Mouse (Mus musculus) stomach, postnatal 0 days (tissue): ENCODE results near the gene Spp2. TPM values are rescaled to one million over a fixed set of nuclear protein-coding genes. Genes with fewer than 3 reads are reported as not detected.

Experiments used
- ATAC-seq: fragments of 200-750 bp; cut with Nextera tagmentation; 2 replicates; pipeline ENCODE4 v1.8.0; 2017; ENCODE audit not compliant: low FRiP score, low TSS enrichment
- DNase-seq: peaks from one replicate; pipeline ENCODE4 v3.0.0-alpha.2; 2016; ENCODE audit warnings: low spot score
- H3K27ac ChIP-seq: fragments of 300-500 bp; sonication (generic); replicated peaks from 2 replicates; pipeline ENCODE4 v1.5.1; 2014; ENCODE audit warnings: mild to moderate bottlenecking, control low read depth
- H3K27me3 ChIP-seq: fragments of 300-500 bp; sonication (generic); 2 replicates; pipeline ENCODE4 v1.6.1; 2014; ENCODE audit warnings: low read length; ENCODE audit not compliant: control insufficient read depth, insufficient read depth
- H3K36me3 ChIP-seq: fragments of 300-500 bp; sonication (generic); 2 replicates; pipeline ENCODE4 v1.6.1; 2014; ENCODE audit warnings: low read length, mixed read lengths; ENCODE audit not compliant: control insufficient read depth, insufficient read depth
- H3K4me1 ChIP-seq: fragments of 300-500 bp; sonication (generic); replicated peaks from 2 replicates; pipeline ENCODE4 v1.6.1; 2014; ENCODE audit warnings: antibody characterized with exemption; ENCODE audit not compliant: control insufficient read depth, insufficient read depth
- H3K4me2 ChIP-seq: fragments of 300-500 bp; sonication (generic); replicated peaks from 2 replicates; pipeline ENCODE4 v1.6.1; 2014; ENCODE audit warnings: low read depth, mild to moderate bottlenecking, control low read depth, moderate library complexity
- H3K4me3 ChIP-seq: fragments of 300-500 bp; sonication (generic); 2 replicates; pipeline ENCODE4 v1.5.1; 2014; ENCODE audit warnings: low read depth, low read length, control low read depth
- H3K9ac ChIP-seq: fragments of 300-500 bp; sonication (generic); 2 replicates; pipeline ENCODE4 v1.6.1; 2014; ENCODE audit warnings: mild to moderate bottlenecking, low read length, control low read depth, mixed read lengths
- H3K9me3 ChIP-seq: fragments of 300-500 bp; sonication (generic); 2 replicates; pipeline ENCODE4 v1.6.1; 2016; ENCODE audit warnings: low read length; ENCODE audit not compliant: control insufficient read depth
- CTCF ChIP-seq: IDR thresholded peaks from 2 replicates; pipeline ENCODE4 v1.5.1; 2016; ENCODE audit warnings: antibody characterized with exemption, low read depth, mild to moderate bottlenecking, moderate library complexity
- EP300 ChIP-seq: optimal IDR thresholded peaks from 2 replicates; pipeline ENCODE3; 2016; ENCODE audit warnings: antibody characterized with exemption
- WGBS: fragments of 180-500 bp; shearing (Covaris S2); extraction: QIAGEN DNeasy Blood & Tissue Kit; methylation state at CpG from one replicate; pipeline ENCODE4 v1.1.7; 2014; 5-methylcytosine and 5-hydroxymethylcytosine counted together
- polyA plus RNA-seq: library from polyadenylated mRNA; unstranded; fragments of >200 nt; fragmentation: Nextera tagmentation; extraction: Ambion mirVana; gene quantifications from 2 replicates; pipeline ENCODE4 v1.2.1, GENCODE M21; 2015

Spp2 gene
- polyA plus RNA-seq, 1 experiment from 2014 or later, result 0.93 TPM

DNA sequence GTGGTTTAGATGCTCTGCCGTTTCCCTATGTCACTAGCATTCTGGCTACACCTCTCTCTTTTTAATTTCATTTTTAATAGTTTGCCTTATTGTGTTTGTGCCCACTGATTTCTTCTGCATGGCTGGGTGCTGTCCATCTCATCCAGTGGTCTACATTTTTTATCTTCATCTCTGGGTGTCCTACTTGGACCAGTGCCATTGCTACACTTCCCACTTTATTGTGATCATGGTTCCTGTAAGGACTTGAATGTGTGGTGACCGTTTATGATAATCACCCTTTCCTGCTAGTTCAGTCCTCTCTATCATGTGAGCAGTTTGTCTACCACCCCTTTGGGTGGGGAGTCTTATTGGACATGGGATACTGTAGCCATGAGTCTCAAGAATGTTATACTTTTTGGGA lies 43.0 kb downstream of the Spp2 start:
- Histone ChIP-seq H3K9ac (no peak overlapping the region), H3K4me1 (no peaks in the 10 kb centered on the region), H3K27me3 (no peaks in the 10 kb centered on the region), H3K4me3 (no peak overlapping the region), H3K9me3 (no peaks in the 10 kb centered on the region), H3K4me2 (no peak overlapping the region), H3K27ac (no peak overlapping the region), H3K36me3 (no peaks in the 10 kb centered on the region)
- no peak for TF ChIP-seq CTCF
- TF ChIP-seq EP300, result no peak
- DNase-seq (no peak), ATAC-seq (no peak)
- 84% methylated on average over 2 of the region's 2 CpGs for WGBS

DNA sequence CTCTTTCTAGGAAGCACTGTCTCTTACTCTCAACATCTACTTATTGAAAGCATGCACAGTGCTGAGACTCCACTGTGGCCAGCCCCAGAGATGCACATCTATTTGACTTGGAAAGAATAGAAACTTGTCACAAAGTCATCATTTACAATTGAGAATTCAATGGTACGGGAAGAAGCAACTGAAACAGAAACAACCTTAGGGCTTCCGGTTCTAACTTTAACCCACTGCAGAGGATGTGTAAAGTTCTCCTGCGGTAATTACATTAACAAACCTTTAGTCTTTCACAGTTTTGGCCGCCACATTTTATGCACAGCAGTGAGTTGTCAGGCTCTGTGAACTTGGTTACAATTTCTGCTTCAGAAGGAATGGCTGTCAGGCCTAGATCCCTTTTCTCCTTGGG lies 43.9 kb downstream of the Spp2 start:
- Histone ChIP-seq H3K4me3 (no peak overlapping the region), H3K4me1 (no peaks in the 10 kb centered on the region), H3K9me3 (no peaks in the 10 kb centered on the region), H3K36me3 (no peaks in the 10 kb centered on the region), H3K9ac (no peak overlapping the region), H3K27me3 (no peaks in the 10 kb centered on the region), H3K4me2 (no peak overlapping the region), H3K27ac (no peak overlapping the region)
- ATAC-seq (no peak), DNase-seq (no peak)
- no peak for TF ChIP-seq EP300
- TF ChIP-seq CTCF, result no peak
- WGBS, result 75% methylated on average over 4 of the region's 4 CpGs

DNA sequence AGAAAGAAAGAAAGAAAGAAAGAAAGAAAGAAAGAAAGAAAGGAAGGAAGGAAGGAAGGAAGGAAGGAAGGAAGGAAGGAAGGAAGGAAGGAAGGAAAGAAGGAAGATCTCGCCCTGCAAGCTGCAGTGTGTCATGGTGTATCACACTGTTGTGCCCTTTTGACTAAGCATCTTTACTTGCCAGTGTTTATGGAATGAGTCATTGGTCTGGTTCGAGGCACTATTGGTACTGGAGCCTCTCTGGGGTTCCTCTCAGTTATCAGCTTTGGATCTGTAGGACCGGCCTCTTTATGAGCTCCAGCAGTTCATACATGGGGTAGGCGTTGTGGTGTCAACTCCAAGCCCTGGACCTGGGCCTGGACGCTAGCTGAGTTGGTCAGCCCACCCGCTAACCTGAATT lies 45.4 kb downstream of the Spp2 start:
- WGBS, result 67% methylated on average over 6 of the region's 6 CpGs
- no peak overlapping the region for H3K9ac ChIP-seq
- H3K27ac ChIP-seq, result no peak overlapping the region
- no peaks in the 10 kb centered on the region for H3K4me1 ChIP-seq
- no peak overlapping the region for H3K4me2 ChIP-seq
- H3K9me3 ChIP-seq, result no peaks in the 10 kb centered on the region
- TF ChIP-seq CTCF (no peak), EP300 (no peak)
- H3K36me3 ChIP-seq, result no peaks in the 10 kb centered on the region
- DNase-seq (no peak), ATAC-seq (peak; percentile 62; the same call in 1 of the 2 replicates)
- no peak overlapping the region for H3K4me3 ChIP-seq
- H3K27me3 ChIP-seq, result no peaks in the 10 kb centered on the region

DNA sequence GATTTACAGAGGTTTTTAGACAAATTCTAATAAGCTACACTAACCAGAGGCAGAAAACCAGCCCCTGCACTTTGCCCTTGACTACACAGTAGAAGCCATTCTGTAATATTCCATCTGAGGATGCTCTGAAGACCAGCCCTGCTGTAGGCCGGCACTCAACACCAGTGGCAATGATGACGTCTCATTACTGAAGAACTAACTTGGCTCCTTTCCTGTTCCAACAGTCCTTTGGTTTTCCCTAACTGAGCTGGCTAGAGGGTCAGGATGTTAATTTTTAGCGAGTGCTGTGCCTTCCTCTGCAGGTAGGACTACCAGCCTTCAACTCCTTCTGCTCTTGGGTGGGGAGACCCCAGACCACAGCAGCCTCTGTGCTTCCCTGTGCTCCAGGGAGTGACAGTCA lies 47.9 kb downstream of the Spp2 start:
- Histone ChIP-seq H3K4me3 (no peak overlapping the region), H3K4me2 (no peak overlapping the region), H3K9me3 (no peaks in the 10 kb centered on the region), H3K4me1 (no peaks in the 10 kb centered on the region), H3K27ac (no peak overlapping the region), H3K27me3 (no peaks in the 10 kb centered on the region), H3K36me3 (no peaks in the 10 kb centered on the region), H3K9ac (no peak overlapping the region)
- WGBS, result 43% methylated on average over 3 of the region's 3 CpGs
- no peak for TF ChIP-seq CTCF
- TF ChIP-seq EP300, result no peak
- no peak for ATAC-seq
- no peak for DNase-seq

DNA sequence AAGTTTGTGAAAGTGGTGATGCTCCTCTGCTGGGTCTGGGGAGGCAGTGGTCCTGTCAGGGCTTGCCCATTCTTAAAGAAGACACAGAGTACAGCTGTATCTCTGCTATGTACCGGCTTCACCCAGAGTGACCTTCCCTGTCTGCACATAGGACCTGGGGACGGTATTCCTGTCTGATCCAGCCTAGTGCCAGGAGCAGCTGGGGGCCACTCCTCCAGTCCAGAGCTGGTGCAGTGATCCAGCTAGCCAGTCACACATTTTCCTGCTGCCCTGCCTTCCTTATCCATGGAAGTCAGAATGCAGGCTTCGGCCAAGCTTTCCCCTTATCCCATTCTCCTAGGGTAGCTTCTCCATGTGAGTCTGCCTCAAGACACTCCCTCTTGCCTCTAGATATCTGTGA lies 49.0 kb downstream of the Spp2 start:
- no peak for TF ChIP-seq CTCF
- TF ChIP-seq EP300, result no peak
- no peak for DNase-seq
- H3K27ac ChIP-seq, result no peak overlapping the region
- no peak overlapping the region for H3K4me3 ChIP-seq
- 75% methylated on average over 3 of the region's 3 CpGs for WGBS
- H3K36me3 ChIP-seq, result no peaks in the 10 kb centered on the region
- ATAC-seq, result no peak
- H3K27me3 ChIP-seq, result no peaks in the 10 kb centered on the region
- H3K9ac ChIP-seq, result no peak overlapping the region
- H3K4me2 ChIP-seq, result no peak overlapping the region
- H3K9me3 ChIP-seq, result no peaks in the 10 kb centered on the region
- H3K4me1 ChIP-seq, result no peaks in the 10 kb centered on the region

DNA sequence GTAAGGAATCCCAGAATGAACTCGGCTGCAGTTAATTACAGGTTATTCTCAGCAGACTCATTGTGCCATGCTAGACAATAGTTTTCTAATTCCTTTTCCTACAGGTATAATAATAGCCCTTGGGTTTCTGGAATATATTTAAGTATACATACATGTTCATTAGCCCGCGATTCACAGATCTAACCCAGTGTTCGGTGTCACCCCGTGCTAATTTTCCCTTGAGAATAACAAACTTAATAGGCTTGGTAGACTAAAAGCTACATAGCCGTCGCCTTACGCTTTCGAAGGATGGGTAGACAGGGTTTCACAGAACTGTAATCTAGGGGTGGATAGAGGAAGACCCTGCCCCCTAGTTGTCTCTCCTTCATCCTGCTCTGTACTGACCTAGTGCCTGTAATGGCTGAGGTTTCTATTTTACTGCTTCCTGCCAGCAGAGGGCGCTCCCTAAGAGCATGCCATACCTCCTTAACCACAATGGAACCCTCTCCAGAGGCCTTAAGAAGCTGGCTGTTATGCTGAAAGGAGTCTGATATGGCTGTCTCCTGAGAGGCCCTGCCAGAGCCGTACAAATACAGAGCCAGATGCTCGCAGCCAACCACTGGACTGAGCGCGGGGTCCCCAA lies 49.8 kb downstream of the Spp2 start:
- Histone ChIP-seq H3K27ac (no peak overlapping the region), H3K4me2 (no peak overlapping the region), H3K36me3 (no peaks in the 10 kb centered on the region), H3K4me1 (no peaks in the 10 kb centered on the region), H3K27me3 (no peaks in the 10 kb centered on the region), H3K9me3 (no peaks in the 10 kb centered on the region), H3K9ac (no peak overlapping the region), H3K4me3 (no peak overlapping the region)
- WGBS, result 52% methylated on average over 14 of the region's 14 CpGs
- TF ChIP-seq EP300 (no peak), CTCF (peak; percentile 91)
- ATAC-seq (peak; percentile 51), DNase-seq (peak; percentile 76)
